Mouse (Mus musculus) testis, adult 2 months (tissue): ENCODE measurements at regions not wholly inside any gene's neighbourhood (a gene's known extent, or its start where the extent isn't known, plus 50 kb on each side); places are given as distances from the start of the nearest gene placed in this dataset.

Experiments
- CTCF ChIP-seq: fragments of 200-500 bp; IDR thresholded peaks from 2 replicates; pipeline ENCODE4 v1.5.1; 2012; ENCODE audit warnings: low read depth, mild to moderate bottlenecking, inconsistent platforms, low read length, moderate library complexity; ENCODE audit not compliant: control insufficient read depth, insufficient read depth, insufficient replicate concordance
- POLR2A ChIP-seq: fragments of 200-500 bp; IDR thresholded peaks from 2 replicates; pipeline ENCODE4 v1.6.1; 2012; ENCODE audit warnings: low read depth, mild to moderate bottlenecking, inconsistent platforms, low read length, moderate library complexity; ENCODE audit not compliant: control insufficient read depth

DNA sequence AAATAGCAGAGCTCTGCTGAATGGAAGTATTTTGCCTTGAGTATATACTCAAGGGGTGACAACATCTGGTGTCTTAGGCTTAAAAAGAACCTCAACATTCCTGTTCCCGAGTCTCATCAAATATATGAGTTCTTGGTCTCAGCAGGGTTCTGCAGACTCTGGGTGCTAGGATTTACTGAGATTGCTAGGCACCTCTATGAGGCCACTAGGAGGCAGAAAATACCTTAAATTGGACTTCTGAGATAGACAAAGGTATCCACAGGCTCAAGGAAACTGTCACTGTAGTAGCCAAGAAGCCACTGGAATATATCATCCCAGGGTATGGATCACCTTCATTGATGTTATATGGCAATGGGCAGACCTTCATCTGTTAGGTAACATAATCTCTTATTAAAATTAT, 489.4 kb upstream of the Kcnd2 start:
- no peak for TF ChIP-seq CTCF
- no peak for TF ChIP-seq POLR2A
